Mouse (Mus musculus) macrophage (primary cell): ENCODE measurements around the gene Gpr75. TPM values are rescaled to one million over a fixed set of nuclear protein-coding genes. Genes with fewer than 3 reads are reported as not detected.

Experiments
- H3K27ac ChIP-seq: fragments of 350-480 bp; formaldehyde crosslinking; 2 replicates; pipeline ENCODE4 v1.9.0; 2021
- H3K36me3 ChIP-seq: fragments of 350-480 bp; formaldehyde crosslinking; 2 replicates; pipeline ENCODE4 v1.9.0; 2021; ENCODE audit errors: inconsistent target
- H3K4me3 ChIP-seq: fragments of 350-480 bp; formaldehyde crosslinking; 2 replicates; pipeline ENCODE4 v1.9.0; 2021; ENCODE audit errors: inconsistent target
- H3K79me2 ChIP-seq: fragments of 350-480 bp; formaldehyde crosslinking; 2 replicates; pipeline ENCODE4 v1.9.0; 2021; ENCODE audit errors: inconsistent target
- WGBS: methylation state at CpG from one replicate; pipeline ENCODE4 v1.1.7; 2026; ENCODE audit warnings: inconsistent platforms; ENCODE audit not compliant: missing documents; 5-methylcytosine and 5-hydroxymethylcytosine counted together
- polyA plus RNA-seq: library from polyadenylated mRNA; stranded (reverse); fragments of 250-400 nt; gene quantifications from 3 replicates; pipeline ENCODE4 v1.2.4, GENCODE M21; 2018; ENCODE audit warnings: inconsistent platforms
- total RNA-seq, 78 experiments: library from RNA; depleted of rRNA; stranded (reverse); fragments of 250-400 nt; gene quantifications; 1 replicate in 9 of 78; 2 replicates in 24 of 78; 3 replicates in 43 of 78; 4 replicates in 2 of 78; pipeline ENCODE4 v1.2.4; 2018; ENCODE audit warnings: inconsistent platforms in 56 of 78

Gene Gpr75
- total RNA-seq (2018; cell fraction: chromatin; rRNA removed) = under 1 TPM in 2 of 26 experiments, not detected in 24; 0.36 to 0.38 TPM
- total RNA-seq (2018; cell fraction: cytosol; rRNA removed) = under 1 TPM in 1 of 26 experiments, not detected in 25; 0.07 TPM
- total RNA-seq (2018; cell fraction: nucleus; rRNA removed) = under 1 TPM in 5 of 26 experiments, not detected in 21; 0.17 to 0.28 (median 0.25) TPM
- not detected in 3 replicates for polyA plus RNA-seq

DNA sequence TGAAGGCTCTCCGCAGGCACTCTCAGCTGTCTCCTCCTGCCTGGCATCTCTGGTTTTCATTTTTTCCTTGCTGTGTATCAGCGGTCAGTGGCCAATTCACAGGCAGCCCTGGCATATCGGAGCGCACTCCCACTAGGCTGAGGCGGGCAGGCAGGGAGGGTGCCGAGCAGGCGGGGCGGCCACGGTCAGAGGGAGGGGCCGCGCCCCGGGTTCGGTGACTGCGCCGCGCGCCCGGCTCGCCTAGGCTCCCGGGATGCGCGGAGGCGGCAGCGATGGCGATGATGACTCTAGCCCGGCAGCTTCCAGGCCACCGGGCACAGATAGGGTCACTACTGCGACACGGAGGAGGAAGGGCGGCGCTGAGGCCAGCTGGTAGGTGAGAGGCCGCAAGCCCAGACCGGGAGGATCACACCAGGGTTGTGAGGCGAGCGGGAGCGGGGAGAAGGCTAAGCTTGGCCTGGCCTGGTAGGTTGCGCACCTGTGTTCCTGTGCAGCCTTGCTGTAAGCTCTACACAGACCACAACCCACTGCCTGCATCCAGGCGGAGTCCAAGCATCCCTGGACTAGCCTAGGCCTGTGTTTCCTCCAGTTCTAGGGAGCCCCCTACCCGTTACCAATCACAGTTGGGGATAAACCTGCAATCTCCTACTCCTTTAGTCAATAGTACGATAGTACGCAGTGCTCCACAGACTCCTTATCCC is at the start of gene Gpr75, which contains the start of gene Asb3:
Gpr75 (plus strand) TSS at position 188 of the 701 bp plus-strand sequence.
Asb3 (plus strand) TSS at position 246 of the 701 bp plus-strand sequence.
- H3K4me3 ChIP-seq = no peak within 1 kb of the TSS
- no peaks in the 10 kb centered on the region for H3K79me2 ChIP-seq
- WGBS = 22% methylated on average over 23 of the region's 41 CpGs
- no peak within 1 kb of the TSS for H3K27ac ChIP-seq
- peaks cover 3% of the 10 kb centered on the region; the same call in 1 of the 2 replicates for H3K36me3 ChIP-seq

DNA sequence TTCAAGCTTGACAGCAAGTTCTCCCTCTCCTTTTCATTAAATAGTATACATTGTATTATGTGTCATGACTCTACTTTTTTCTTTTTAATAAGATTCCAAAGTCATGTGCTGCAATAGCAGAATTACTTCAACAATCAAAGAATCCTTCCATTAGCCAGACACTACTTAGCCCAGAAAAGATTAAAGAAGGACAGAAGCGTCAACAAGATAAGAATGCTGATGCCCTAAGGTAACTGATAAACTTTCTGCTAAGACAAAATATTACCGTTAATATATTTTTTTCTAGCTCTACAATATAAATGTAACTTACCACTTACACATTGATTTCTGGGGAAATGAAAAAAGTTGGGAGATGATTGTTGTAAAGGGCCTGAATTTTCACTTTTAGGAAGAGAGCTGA is 46.4 kb upstream of the Gpr75 start:
- Histone ChIP-seq H3K36me3 (peaks cover 58% of the 10 kb centered on the region), H3K4me3 (no peak overlapping the region), H3K27ac (no peak overlapping the region), H3K79me2 (no peaks in the 10 kb centered on the region)
- WGBS = 93% methylated on average over 2 of the region's 2 CpGs

DNA sequence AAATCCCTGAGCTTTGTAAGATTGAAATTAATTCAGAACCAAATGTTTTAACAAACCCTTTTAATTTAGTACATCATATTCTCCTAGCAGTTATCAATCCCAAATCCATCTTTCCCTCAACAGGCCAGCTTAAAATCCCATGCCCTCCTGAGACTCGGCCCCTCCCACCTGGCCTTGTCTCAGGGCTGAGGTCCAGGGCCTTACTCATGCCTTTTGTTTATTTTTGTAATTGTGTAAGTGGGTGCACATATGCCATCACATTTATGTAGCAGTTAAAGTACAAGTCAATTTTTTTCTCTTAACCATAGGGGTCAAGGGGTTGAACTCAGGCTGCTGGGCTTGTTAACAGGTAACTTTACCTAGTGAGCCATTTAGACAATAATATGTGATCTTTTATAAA is 40.8 kb upstream of the Gpr75 start:
- H3K36me3 ChIP-seq = peaks cover 52% of the 10 kb centered on the region
- no peaks in the 10 kb centered on the region for H3K79me2 ChIP-seq
- no peak overlapping the region for H3K27ac ChIP-seq
- 100% methylated on average over 1 of the region's 1 CpGs for WGBS
- no peak overlapping the region for H3K4me3 ChIP-seq

DNA sequence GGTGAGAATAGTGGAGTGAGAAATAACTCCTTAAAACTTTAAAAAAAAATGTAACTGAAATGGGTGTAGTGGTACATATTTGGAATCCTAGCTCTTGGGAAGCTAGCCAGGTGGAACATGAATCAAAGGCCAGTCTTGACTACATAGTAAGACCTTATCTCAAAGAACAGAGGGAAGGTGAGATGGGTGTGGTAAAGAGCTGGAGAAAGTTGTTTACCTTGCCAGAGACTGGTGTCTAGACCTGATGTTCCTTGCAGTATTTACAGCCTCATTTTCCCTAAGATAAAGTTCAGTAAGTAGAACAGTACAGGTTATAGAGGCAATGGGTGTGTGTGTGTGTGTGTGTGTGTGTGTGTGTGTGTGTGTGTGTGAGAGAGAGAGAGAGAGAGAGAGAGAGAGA is 12.7 kb upstream of the Gpr75 start:
- Histone ChIP-seq H3K36me3 (peaks cover 45% of the 10 kb centered on the region), H3K4me3 (no peak overlapping the region), H3K79me2 (no peaks in the 10 kb centered on the region), H3K27ac (no peak overlapping the region)

DNA sequence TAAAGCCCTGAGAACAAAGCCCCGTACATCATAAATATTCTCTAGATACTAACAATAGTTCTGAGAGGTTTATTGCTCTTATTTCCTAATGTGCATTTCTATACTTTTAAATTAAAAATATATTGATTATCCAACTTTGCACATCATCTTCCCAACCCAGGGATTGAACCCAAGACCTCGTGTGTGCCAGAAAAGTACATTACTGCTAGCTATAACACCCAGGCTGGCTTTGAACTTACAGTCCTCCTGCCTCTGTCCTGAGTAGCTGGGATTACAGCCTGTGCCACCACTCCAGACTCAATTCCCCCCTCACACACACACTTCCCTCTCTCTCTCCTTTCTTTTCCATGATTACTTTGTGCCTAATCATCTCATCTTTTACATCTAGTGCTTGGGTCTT is 3.0 kb downstream of the Gpr75 start:
- WGBS = 100% methylated on average over 2 of the region's 2 CpGs
- no peak overlapping the region for H3K27ac ChIP-seq
- H3K4me3 ChIP-seq = no peak overlapping the region
- H3K79me2 ChIP-seq = no peaks in the 10 kb centered on the region
- H3K36me3 ChIP-seq = no peaks in the 10 kb centered on the region

DNA sequence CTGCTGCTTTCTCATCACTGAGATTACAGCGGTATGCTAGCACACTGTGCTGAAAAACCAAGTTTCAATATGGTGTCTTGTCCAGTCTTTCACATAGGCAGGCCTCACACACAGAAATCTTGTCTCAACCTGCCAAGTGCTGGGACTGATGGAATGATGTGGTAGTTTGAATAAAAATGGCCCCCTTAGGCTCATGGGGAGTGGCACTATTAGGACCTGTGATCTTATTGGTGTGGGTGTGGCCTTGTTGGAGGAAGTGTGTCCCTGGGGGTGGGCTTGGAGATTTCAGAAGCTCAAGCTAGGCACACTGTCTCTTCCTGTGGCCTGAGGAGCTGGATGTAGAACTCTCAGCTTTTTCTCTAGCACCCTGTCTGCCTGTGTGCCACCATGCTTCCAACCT is 11.0 kb downstream of the Gpr75 start:
- Histone ChIP-seq H3K27ac (no peak overlapping the region), H3K36me3 (no peaks in the 10 kb centered on the region), H3K79me2 (no peaks in the 10 kb centered on the region), H3K4me3 (no peak overlapping the region)
- WGBS = 100% methylated on average over 1 of the region's 1 CpGs

DNA sequence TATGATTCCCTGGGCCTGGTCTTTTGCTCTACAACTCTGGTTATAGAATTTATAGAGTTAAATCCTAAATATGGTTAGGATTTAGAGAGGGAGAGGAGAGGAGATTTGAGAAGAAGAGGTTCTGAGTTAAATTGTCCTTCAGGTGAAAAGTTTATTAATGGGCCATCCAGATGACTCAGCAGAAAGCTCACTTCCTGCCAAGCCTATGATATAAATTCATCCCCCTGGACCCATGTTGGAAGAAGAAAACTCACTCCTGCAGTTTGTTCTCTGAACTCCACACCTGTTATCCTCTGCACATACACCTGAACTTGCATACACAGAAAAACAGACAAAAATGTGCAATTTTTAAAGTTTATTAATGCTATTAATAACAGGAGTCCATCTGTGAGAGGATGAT is 14.2 kb downstream of the Gpr75 start:
- Histone ChIP-seq H3K79me2 (no peaks in the 10 kb centered on the region), H3K27ac (no peak overlapping the region), H3K4me3 (no peak overlapping the region), H3K36me3 (no peaks in the 10 kb centered on the region)

DNA sequence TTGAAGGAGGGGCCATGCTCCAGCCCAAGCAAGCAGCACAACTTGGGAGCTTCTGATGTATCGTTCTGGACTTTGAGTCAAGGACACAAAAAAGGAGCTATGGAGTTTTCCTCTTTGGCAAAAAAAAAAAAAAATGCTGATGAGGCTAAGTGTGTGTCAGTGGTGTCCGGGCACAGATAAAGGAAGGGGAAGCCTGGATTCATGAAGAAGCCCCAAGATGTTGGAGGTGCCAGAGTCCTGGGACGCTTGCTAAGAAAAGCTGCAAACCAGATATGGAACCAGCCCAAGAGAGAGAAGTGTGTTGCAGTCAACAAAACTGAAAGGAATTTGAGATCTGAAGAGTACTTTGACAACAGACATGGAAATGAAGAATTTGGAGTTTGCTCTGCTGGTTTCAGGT is 27.2 kb downstream of the Gpr75 start:
- 86% methylated on average over 3 of the region's 3 CpGs for WGBS
- Histone ChIP-seq H3K79me2 (no peaks in the 10 kb centered on the region), H3K36me3 (no peaks in the 10 kb centered on the region), H3K4me3 (no peak overlapping the region), H3K27ac (no peak overlapping the region)

DNA sequence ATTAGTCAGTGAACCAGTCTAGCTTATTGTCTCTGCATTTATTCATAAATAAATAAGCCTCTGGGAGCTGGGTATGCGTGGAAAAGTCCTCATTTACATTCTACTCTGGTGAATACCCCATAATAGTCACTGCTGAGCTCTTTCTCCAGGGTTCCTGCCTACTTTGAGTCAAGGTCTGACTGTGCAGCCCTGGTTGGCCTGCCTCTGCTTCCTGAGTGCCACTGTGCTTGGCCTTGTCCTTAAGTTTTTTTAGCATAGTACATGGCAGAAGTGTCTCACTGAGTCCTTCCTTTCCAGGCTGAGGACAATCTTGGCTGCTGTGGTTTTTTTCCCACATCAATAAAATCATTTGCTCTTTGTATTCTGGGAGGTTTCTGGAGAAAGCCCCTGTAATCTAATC is 35.5 kb downstream of the Gpr75 start:
- no peaks in the 10 kb centered on the region for H3K79me2 ChIP-seq
- 82% methylated on average over 1 of the region's 1 CpGs for WGBS
- no peak overlapping the region for H3K4me3 ChIP-seq
- H3K27ac ChIP-seq = no peak overlapping the region
- no peaks in the 10 kb centered on the region for H3K36me3 ChIP-seq

DNA sequence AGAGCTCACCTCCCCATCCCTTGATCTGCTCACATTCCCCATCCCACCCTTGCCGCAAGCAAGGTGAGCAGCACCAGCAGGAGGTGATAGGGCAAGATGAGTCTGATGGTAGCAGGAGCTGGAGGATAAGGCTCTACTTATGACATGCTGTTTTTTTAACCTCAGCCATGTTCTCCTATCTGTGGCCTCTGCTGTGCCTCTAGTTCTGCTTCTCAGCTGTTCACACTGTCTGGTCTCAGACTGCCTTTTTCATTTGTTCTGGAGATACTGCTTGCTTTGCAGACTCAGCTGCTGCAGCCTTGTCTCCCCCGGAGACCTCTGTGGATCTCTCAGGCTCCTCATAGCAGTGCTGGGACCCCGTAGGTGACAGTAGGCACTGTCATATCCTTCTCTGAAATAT is 38.1 kb downstream of the Gpr75 start:
- 98% methylated on average over 3 of the region's 3 CpGs for WGBS

DNA sequence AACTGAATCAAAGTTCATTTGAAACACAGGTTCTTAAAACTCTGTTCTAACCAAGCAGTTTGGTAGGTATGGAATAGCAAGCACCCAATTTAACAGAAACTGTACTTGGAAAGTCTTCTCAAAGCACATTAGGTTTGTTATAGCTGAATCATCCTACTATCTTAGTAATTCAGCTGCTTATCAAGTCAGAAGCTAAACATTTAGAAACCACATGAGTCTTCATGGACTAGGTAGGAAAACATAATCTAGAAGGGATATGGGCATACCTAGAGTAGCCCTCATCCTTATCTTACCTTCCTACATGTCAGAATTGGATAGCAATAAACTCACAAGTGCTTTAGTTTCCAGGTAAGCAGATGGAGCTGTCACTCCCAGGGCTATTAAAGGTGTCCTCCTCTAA is 42.9 kb downstream of the Gpr75 start:
- Histone ChIP-seq H3K36me3 (0 out of 2 replicates have a peak, but pooled peaks cover 6% of the 10 kb centered on the region), H3K79me2 (no peaks in the 10 kb centered on the region), H3K4me3 (no peak overlapping the region), H3K27ac (no peak overlapping the region)

More for the DNA sequence above, 38.1 kb downstream of the Gpr75 start:
- Histone ChIP-seq H3K27ac (no peak overlapping the region), H3K79me2 (no peaks in the 10 kb centered on the region), H3K36me3 (no peaks in the 10 kb centered on the region), H3K4me3 (no peak overlapping the region)

DNA sequence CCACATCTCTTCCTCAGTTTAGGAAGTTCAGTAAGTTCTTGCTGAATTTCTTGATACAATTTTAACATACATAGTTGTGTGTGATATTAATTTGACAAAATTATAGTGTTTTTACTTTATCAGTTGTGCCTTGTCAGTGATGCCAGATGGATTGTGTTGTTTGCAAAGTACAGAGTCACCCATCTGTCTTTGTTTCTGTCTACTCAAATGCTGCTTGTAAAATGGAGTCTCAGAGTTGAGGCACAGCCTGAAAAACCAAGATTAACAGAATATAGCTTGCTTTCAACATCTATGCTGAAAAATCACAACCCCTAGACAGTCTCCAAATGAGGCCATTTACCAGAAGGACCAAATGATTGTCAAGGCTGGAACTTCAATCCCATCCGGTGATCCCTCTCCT is 43.3 kb downstream of the Gpr75 start:
- WGBS = no CpG with 5 or more reads among the region's 1 CpGs
- Histone ChIP-seq H3K79me2 (no peaks in the 10 kb centered on the region), H3K36me3 (0 out of 2 replicates have a peak, but pooled peaks cover 6% of the 10 kb centered on the region), H3K27ac (no peak overlapping the region), H3K4me3 (no peak overlapping the region)

Other genes starting within 250 kb of the Gpr75 start
- 0.90 to 2.0 TPM (median 1.4 TPM) in 3 replicates for gene Acyp2, start 235.8 kb upstream of the Gpr75 start, polyA plus RNA-seq
- gene Psme4, start 113.6 kb upstream of the Gpr75 start, polyA plus RNA-seq = 27.5 to 37.3 TPM (median 33.7 TPM) in 3 replicates
- 3.7 to 7.3 TPM (median 6.9 TPM) in 3 replicates for gene Asb3, start 58 bp downstream of the Gpr75 start, polyA plus RNA-seq
- gene Erlec1, start 69.0 kb downstream of the Gpr75 start, polyA plus RNA-seq = 28.3 to 79.5 TPM (median 29.4 TPM) in 3 replicates
- gene Chac2, start 101.0 kb downstream of the Gpr75 start, polyA plus RNA-seq = 7.1 to 8.0 TPM (median 7.7 TPM) in 3 replicates